Mouse (Mus musculus) C2C12 (cell line): ENCODE results near the gene Pcbp2.

Experiments used
- CEBPB ChIP-seq: IDR thresholded peaks from one replicate; pipeline ENCODE4 v1.6.1; 2011; ENCODE audit warnings: low read depth, mild to moderate bottlenecking, control low read depth, moderate library complexity
- CTCF ChIP-seq: IDR thresholded peaks from one replicate; pipeline ENCODE4 v1.5.1; 2011; ENCODE audit not compliant: control insufficient read depth, insufficient read depth, insufficient read length
- FOSL1 ChIP-seq: IDR thresholded peaks from one replicate; pipeline ENCODE4 v1.8.0; 2011; ENCODE audit warnings: mild to moderate bottlenecking, low read length; ENCODE audit not compliant: poor library complexity, insufficient read depth, severe bottlenecking
- MAX ChIP-seq: IDR thresholded peaks from one replicate; pipeline ENCODE4 v1.6.1; 2011; ENCODE audit warnings: mild to moderate bottlenecking, control low read depth
- MYOD1 ChIP-seq: IDR thresholded peaks from one replicate; pipeline ENCODE4 v1.6.1; 2011; ENCODE audit warnings: low read depth; ENCODE audit not compliant: control insufficient read depth, insufficient read length
- MYOG ChIP-seq: IDR thresholded peaks from one replicate; pipeline ENCODE4 v1.6.1; 2011; ENCODE audit not compliant: control insufficient read depth, insufficient read length; ENCODE audit errors: extremely low read depth

DNA sequence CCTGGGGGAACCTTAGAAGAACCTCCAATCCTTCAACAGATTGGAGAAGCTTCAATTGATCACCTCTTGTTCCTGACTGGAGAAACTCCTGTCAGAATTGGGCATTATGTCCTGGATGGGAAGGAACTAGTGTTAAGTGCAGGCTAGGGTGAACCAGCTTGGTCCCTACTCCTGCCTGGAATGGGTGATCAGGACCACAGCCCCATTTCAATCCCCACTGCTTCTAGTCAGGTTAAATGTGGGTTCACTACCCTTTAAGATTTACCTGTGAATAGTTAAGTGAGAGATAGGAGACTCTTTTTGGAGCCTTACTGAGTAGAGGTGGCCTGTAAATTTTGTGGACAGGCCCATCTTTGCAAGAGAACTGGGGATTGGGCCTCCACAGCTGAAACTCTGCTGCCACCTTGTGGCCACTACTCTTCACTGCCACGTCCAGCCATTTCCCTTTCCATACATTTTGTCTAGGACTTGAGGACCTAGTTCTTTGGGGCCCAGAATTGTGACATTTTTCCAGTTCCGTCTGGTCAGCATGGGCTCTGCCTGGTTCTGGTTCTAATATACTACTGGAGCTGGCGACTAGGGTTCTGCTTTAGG lies 54.6 kb downstream of the Pcbp2 start, which contains the start of gene Npff:
- TF ChIP-seq CTCF (peak; percentile 88), MYOD1 (no peak), MYOG (no peak), FOSL1 (no peak), MAX (no peak), CEBPB (no peak)
